Mouse (Mus musculus) kidney, postnatal 36 days (tissue): Measurements from ENCODE around the gene Nbea.

Experiments
- DNase-seq, 2 experiments: peaks; one replicate each; pipeline ENCODE4 v3.0.0; 2021 to 2022; ENCODE audit warnings: mixed read lengths in 2 of 2

Nbea gene

GRCm38 (mm10) chr3:55652321-55652720 is 531.2 kb downstream of the Nbea start:
- peak; percentile 6 to 21 for DNase-seq

GRCm38 (mm10) chr3:55651877-55652276 is 531.6 kb downstream of the Nbea start:
- no peak for DNase-seq

- peak; percentile 8 to 28 for DNase-seq
Observed at GRCm38 (mm10) chr3:55649541-55649940, 534.0 kb downstream of the Nbea start.

GRCm38 (mm10) chr3:55648299-55648698 is 535.2 kb downstream of the Nbea start:
- DNase-seq = no peak

- DNase-seq = no peak
Observed at GRCm38 (mm10) chr3:55647176-55647575, 536.3 kb downstream of the Nbea start.

- no peak for DNase-seq
Observed at GRCm38 (mm10) chr3:55646437-55646836, 537.1 kb downstream of the Nbea start.

GRCm38 (mm10) chr3:55644035-55644618 is 539.4 kb downstream of the Nbea start:
- no peak for DNase-seq

- no peak for DNase-seq
Observed at GRCm38 (mm10) chr3:55637660-55638059, 545.8 kb downstream of the Nbea start.

- no peak for DNase-seq
Observed at GRCm38 (mm10) chr3:55635542-55636172, 547.8 kb downstream of the Nbea start.

GRCm38 (mm10) chr3:55627054-55627453 is 556.4 kb downstream of the Nbea start:
- DNase-seq = no peak

GRCm38 (mm10) chr3:55621958-55622357 is 561.5 kb downstream of the Nbea start:
- peak in 1 of 2 experiments; percentile 7 for DNase-seq

GRCm38 (mm10) chr3:55618396-55618795 is 565.1 kb downstream of the Nbea start:
- DNase-seq = peak; percentile 7 to 20

GRCm38 (mm10) chr3:55612459-55613115 is 570.9 kb downstream of the Nbea start:
- DNase-seq = no peak

GRCm38 (mm10) chr3:55612023-55612422 is 571.5 kb downstream of the Nbea start:
- DNase-seq = no peak

- no peak for DNase-seq
Observed at GRCm38 (mm10) chr3:55610191-55610590, 573.3 kb downstream of the Nbea start.

GRCm38 (mm10) chr3:55600286-55600685 is 583.2 kb downstream of the Nbea start:
- peak; percentile 5 to 7 for DNase-seq

GRCm38 (mm10) chr3:55599366-55600085 is 584.0 kb downstream of the Nbea start:
- peak in 1 of 2 experiments; percentile 21 for DNase-seq

- DNase-seq = no peak
Observed at GRCm38 (mm10) chr3:55598681-55599080, 584.8 kb downstream of the Nbea start.

- no peak for DNase-seq
Observed at GRCm38 (mm10) chr3:55593312-55593711, 590.2 kb downstream of the Nbea start.

- DNase-seq = no peak
Observed at GRCm38 (mm10) chr3:55590727-55591126, 592.8 kb downstream of the Nbea start.

GRCm38 (mm10) chr3:55590291-55590690 is 593.2 kb downstream of the Nbea start:
- DNase-seq = no peak

- no peak for DNase-seq
Observed at GRCm38 (mm10) chr3:55589402-55589944, 594.0 kb downstream of the Nbea start.
